Mouse (Mus musculus) erythroblast, embryonic 14.5 days (primary cell): ENCODE results near the gene Espl1.

Experiments
- GATA1 ChIP-seq: IDR thresholded peaks from 2 replicates; pipeline ENCODE4 v1.6.1; 2012; ENCODE audit warnings: low read length, inconsistent platforms, mixed read lengths
- TAL1 ChIP-seq: IDR thresholded peaks from 3 replicates; pipeline ENCODE4 v1.6.1; 2012; ENCODE audit warnings: low read length, inconsistent platforms, mixed read lengths

- TF ChIP-seq GATA1 (no peak), TAL1 (no peak)
These were observed 57.9 kb downstream of the Espl1 start for GRCm38 (mm10) chr15:102353986-102354385.
